Mouse (Mus musculus) testis, postnatal 14 days (tissue): ENCODE results near the gene Coa5.

ENCODE experiments used
- DNase-seq: peaks from one replicate; pipeline ENCODE4 v3.0.0; 2021; ENCODE audit warnings: low spot score

The Coa5 gene

GRCm38 (mm10) chr1:37430297-37430840 lies 466 bp upstream of the Coa5 start:
- DNase-seq, result no peak

- DNase-seq, result peak; percentile 31
Measured at GRCm38 (mm10) chr1:37428911-37429310, 992 bp downstream of the Coa5 start.

- no peak for DNase-seq
Measured at GRCm38 (mm10) chr1:37427144-37427875, 2.6 kb downstream of the Coa5 start.

- peak; percentile 40 for DNase-seq
Measured at GRCm38 (mm10) chr1:37419420-37419819, 10.5 kb downstream of the Coa5 start.

- no peak for DNase-seq
Measured at GRCm38 (mm10) chr1:37415394-37415793, 14.5 kb downstream of the Coa5 start.

- no peak for DNase-seq
Measured at GRCm38 (mm10) chr1:37409647-37410046, 20.3 kb downstream of the Coa5 start.

- no peak for DNase-seq
Measured at GRCm38 (mm10) chr1:37408678-37409077, 21.2 kb downstream of the Coa5 start.

GRCm38 (mm10) chr1:37408059-37408458 lies 21.8 kb downstream of the Coa5 start:
- no peak for DNase-seq

GRCm38 (mm10) chr1:37407228-37407627 lies 22.7 kb downstream of the Coa5 start:
- no peak for DNase-seq

- no peak for DNase-seq
Measured at GRCm38 (mm10) chr1:37405137-37405536, 24.8 kb downstream of the Coa5 start.

- DNase-seq, result peak; percentile 18
Measured at GRCm38 (mm10) chr1:37401687-37402086, 28.2 kb downstream of the Coa5 start.

GRCm38 (mm10) chr1:37399734-37400133 lies 30.2 kb downstream of the Coa5 start:
- DNase-seq, result no peak

GRCm38 (mm10) chr1:37398961-37399360 lies 30.9 kb downstream of the Coa5 start:
- DNase-seq, result no peak

- DNase-seq, result no peak
Measured at GRCm38 (mm10) chr1:37396481-37396880, 33.4 kb downstream of the Coa5 start.

GRCm38 (mm10) chr1:37393174-37393573 lies 36.7 kb downstream of the Coa5 start:
- no peak for DNase-seq

GRCm38 (mm10) chr1:37386448-37386971 lies 43.4 kb downstream of the Coa5 start:
- no peak for DNase-seq

GRCm38 (mm10) chr1:37384304-37384703 lies 45.6 kb downstream of the Coa5 start:
- no peak for DNase-seq

GRCm38 (mm10) chr1:37380913-37381312 lies 49.0 kb downstream of the Coa5 start:
- no peak for DNase-seq

GRCm38 (mm10) chr1:37379536-37379935 lies 50.4 kb downstream of the Coa5 start:
- no peak for DNase-seq

GRCm38 (mm10) chr1:37378095-37378494 lies 51.8 kb downstream of the Coa5 start:
- no peak for DNase-seq

- DNase-seq, result no peak
Measured at GRCm38 (mm10) chr1:37376751-37377150, 53.2 kb downstream of the Coa5 start.

GRCm38 (mm10) chr1:37376177-37376576 lies 53.7 kb downstream of the Coa5 start:
- no peak for DNase-seq

- no peak for DNase-seq
Measured at GRCm38 (mm10) chr1:37368768-37369385, 61.0 kb downstream of the Coa5 start.
